Mouse (Mus musculus) neural tube, embryonic 14.5 days (tissue): ENCODE results near the gene Emc9. TPM values are rescaled to one million over a fixed set of nuclear protein-coding genes. Genes with fewer than 3 reads are reported as not detected.
A peak's percentile ranks its signal among the peaks of the same experiment; 100 is the strongest.

Experiments
- ATAC-seq: fragments of 200-750 bp; cut with Nextera tagmentation; 2 replicates; pipeline ENCODE4 v1.8.0; 2017; ENCODE audit warnings: low read depth, mild to moderate bottlenecking, moderate TSS enrichment, moderate library complexity
- H3K27ac ChIP-seq: fragments of 300-500 bp; sonication (generic); 2 replicates; pipeline ENCODE4 v1.5.1; 2014; ENCODE audit warnings: low read depth, mild to moderate bottlenecking, control low read depth, low read length, moderate library complexity, mixed read lengths
- H3K27me3 ChIP-seq: fragments of 300-500 bp; sonication (generic); 2 replicates; pipeline ENCODE4 v1.6.1; 2014; ENCODE audit warnings: low read length; ENCODE audit not compliant: control insufficient read depth, insufficient read depth
- H3K36me3 ChIP-seq: fragments of 300-500 bp; sonication (generic); 2 replicates; pipeline ENCODE4 v1.6.1; 2014; ENCODE audit warnings: low read length, mixed read lengths; ENCODE audit not compliant: control insufficient read depth, insufficient read depth
- H3K4me1 ChIP-seq: fragments of 300-500 bp; sonication (generic); 2 replicates; pipeline ENCODE4 v1.6.1; 2014; ENCODE audit warnings: low read length; ENCODE audit not compliant: control insufficient read depth, insufficient read depth
- H3K4me2 ChIP-seq: fragments of 300-500 bp; sonication (generic); 2 replicates; pipeline ENCODE4 v1.6.1; 2014; ENCODE audit warnings: mild to moderate bottlenecking, low read depth, low read length, control low read depth
- H3K4me3 ChIP-seq: fragments of 300-500 bp; sonication (generic); 2 replicates; pipeline ENCODE4 v1.5.1; 2014; ENCODE audit warnings: low read depth, low read length, control low read depth, mixed read lengths
- H3K9ac ChIP-seq: fragments of 300-500 bp; sonication (generic); replicated peaks from 2 replicates; pipeline ENCODE4 v1.6.1; 2014; ENCODE audit warnings: low read depth, mild to moderate bottlenecking, control low read depth, low read length, mixed read lengths
- H3K9me3 ChIP-seq: fragments of 300-500 bp; sonication (generic); 2 replicates; pipeline ENCODE4 v1.6.1; 2016; ENCODE audit warnings: low read length; ENCODE audit not compliant: control insufficient read depth
- WGBS: fragments of 180-500 bp; shearing (Covaris S2); extraction: QIAGEN DNeasy Blood & Tissue Kit; methylation state at CpG from one replicate; pipeline ENCODE4 v1.1.7; 2014; 5-methylcytosine and 5-hydroxymethylcytosine counted together
- polyA plus RNA-seq: library from polyadenylated mRNA; unstranded; fragments of >200 nt; fragmentation: Nextera tagmentation; extraction: Ambion mirVana; gene quantifications from 2 replicates; pipeline ENCODE4 v1.2.1, GENCODE M21; 2014

The Emc9 gene
- polyA plus RNA-seq, 1 experiment from 2014 or later: 48.8 TPM

DNA sequence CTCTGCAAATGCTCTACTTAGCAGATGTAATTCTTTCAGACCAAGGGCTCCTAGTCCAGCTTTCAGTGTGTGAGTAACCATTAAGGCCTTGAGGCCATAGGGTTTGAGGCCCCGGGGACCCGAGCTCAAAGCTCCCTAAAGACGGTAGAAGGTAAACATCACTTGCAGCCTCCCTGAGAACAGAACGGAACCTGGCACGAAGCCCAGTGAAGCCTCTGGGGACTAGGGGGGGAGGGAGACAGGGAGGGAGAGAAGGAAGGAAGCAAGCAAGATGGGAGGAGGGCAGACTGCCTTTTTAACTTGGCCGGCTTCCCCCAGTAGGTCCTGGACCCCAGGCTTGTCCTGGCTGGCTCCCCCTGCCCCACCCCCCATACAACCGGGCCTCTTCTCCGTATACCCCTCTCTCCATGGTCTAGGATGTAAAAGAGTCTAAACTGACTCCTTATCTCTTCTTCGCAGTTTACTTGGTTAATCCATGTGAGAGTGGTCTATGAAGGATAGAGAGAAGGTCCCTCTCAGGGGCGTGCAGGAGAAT is 44.2 kb downstream of the Emc9 start:
- H3K36me3 ChIP-seq: no peaks in the 10 kb centered on the region
- peak; percentile 61 for ATAC-seq
- WGBS: 7% methylated on average over 9 of the region's 10 CpGs

DNA sequence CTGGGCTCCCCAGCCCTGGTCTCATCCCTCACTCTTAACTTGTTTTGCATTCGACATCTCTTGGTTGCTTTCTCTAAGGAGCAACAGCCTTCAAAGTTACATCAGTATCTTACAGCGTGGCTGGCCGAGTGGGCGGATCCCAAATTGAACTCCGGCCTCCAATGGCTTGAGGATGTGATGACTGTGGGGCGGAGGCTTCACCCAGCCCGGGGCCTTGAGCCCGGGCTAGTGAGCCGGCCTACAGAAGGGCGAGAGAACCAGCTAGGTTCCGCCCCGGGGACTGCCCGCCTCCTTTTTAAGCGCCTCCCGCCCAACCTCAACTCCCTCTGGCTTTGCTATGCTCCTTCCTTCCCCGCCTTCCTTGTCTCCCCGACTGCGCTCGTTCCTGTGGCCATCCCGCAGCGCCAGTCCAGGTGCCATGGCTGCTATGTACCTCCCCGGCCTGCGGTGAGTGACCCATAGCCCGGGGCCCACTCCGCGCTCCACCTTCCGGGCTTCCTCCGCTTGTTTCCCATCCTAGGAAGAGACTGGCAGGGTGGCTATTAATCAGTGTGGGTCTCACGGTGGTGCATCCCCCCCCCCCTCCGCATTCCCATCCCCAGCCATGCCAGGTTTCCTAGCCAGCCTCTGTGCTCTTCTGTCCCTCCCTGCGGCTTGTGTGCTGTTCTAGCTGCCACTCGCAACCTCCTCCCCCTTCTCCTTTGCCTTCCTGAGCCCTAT is 44.9 kb downstream of the Emc9 start, which contains the start of gene Pck2:
TSS of gene Pck2 (plus strand) at position 200 of the 720 bp plus-strand sequence.
- under 1% methylated on average over 32 of the region's 32 CpGs for WGBS
- Histone ChIP-seq H3K27me3 (no peaks in the 10 kb centered on the region), H3K36me3 (no peaks in the 10 kb centered on the region), H3K27ac (peak within 1 kb of the TSS; percentile 88), H3K9me3 (no peaks in the 10 kb centered on the region), H3K4me2 (peak within 1 kb of the TSS; percentile 77), H3K4me1 (peaks cover 20% of the 10 kb centered on the region), H3K9ac (peak within 1 kb of the TSS; percentile 60), H3K4me3 (peak within 1 kb of the TSS; percentile 47)
- ATAC-seq: peak; percentile 87

More for the DNA sequence above, 44.2 kb downstream of the Emc9 start:
- H3K9ac ChIP-seq: peak overlapping the region; percentile 60
- H3K4me3 ChIP-seq: peak overlapping the region; percentile 47
- H3K9me3 ChIP-seq: no peaks in the 10 kb centered on the region
- no peaks in the 10 kb centered on the region for H3K27me3 ChIP-seq
- H3K4me2 ChIP-seq: peak overlapping the region; percentile 77
- H3K4me1 ChIP-seq: peaks cover 20% of the 10 kb centered on the region
- peak overlapping the region; percentile 88 for H3K27ac ChIP-seq

DNA sequence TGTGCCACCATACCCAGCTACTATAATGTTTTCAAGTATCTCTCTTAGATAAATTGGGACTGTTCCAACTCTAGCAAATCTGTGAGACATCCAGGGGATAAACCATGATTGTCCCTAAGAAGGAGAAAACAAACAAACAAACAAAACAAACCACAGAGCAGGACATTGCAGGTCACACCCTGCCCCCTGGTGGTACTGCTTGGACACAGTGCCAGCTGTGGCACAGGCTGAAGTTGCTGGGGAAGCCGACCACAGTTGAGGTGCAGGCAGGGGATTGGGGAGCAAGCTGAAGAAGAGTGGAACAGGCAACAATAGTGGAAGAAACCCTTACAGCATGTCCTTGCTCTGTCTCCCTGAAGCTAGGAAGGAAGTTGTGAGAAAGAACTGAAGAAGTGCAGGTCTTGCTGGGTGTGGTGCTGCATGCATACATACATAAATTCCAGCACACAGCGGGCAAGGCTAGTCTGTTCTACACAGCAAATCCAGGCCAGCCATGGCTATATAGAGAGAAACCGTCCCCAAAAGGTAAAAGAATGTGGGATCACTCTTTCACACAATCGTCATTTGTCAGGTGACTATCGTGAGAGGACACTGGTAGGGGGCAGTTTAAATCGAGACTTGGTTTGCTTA is 48.9 kb downstream of the Emc9 start:
- H3K9ac ChIP-seq: no peak overlapping the region
- H3K4me2 ChIP-seq: no peak overlapping the region
- H3K4me3 ChIP-seq: no peak overlapping the region
- no peaks in the 10 kb centered on the region for H3K36me3 ChIP-seq
- 44% methylated on average over 6 of the region's 6 CpGs for WGBS
- H3K27me3 ChIP-seq: no peaks in the 10 kb centered on the region
- H3K9me3 ChIP-seq: no peaks in the 10 kb centered on the region
- no peak overlapping the region for H3K27ac ChIP-seq
- no peak for ATAC-seq
- H3K4me1 ChIP-seq: peaks cover 13% of the 10 kb centered on the region

Other genes starting within 250 kb of the Emc9 start
- gene Dhrs4, start 106.5 kb downstream of the Emc9 start, polyA plus RNA-seq: 7.6 and 16.7 TPM in 2 replicates
- 28.5 and 46.2 TPM in 2 replicates for gene Carmil3, start 94.7 kb downstream of the Emc9 start, polyA plus RNA-seq
- gene Cpne6, start 74.9 kb downstream of the Emc9 start, polyA plus RNA-seq: 13.3 and 16.3 TPM in 2 replicates
- 0.13 and 0.20 TPM in 2 replicates for gene Nrl, start 60.3 kb downstream of the Emc9 start, polyA plus RNA-seq
- 17.6 and 19.5 TPM in 2 replicates for gene Pck2, start 45.0 kb downstream of the Emc9 start, polyA plus RNA-seq
- gene Dcaf11, start 25.3 kb downstream of the Emc9 start, polyA plus RNA-seq: 112 and 114 TPM in 2 replicates
- gene A730061H03Rik, start 24.9 kb downstream of the Emc9 start, polyA plus RNA-seq: 1.5 TPM in 1 of 2 replicates, not detected in the other
- 0.58 TPM in 1 of 2 replicates, not detected in the other for gene Fitm1, start 9.7 kb downstream of the Emc9 start, polyA plus RNA-seq
- gene Psme1, start 7.2 kb downstream of the Emc9 start, polyA plus RNA-seq: 200 and 226 TPM in 2 replicates
- 162 and 184 TPM in 2 replicates for gene Psme2, start 5.8 kb upstream of the Emc9 start, polyA plus RNA-seq
- 12.3 and 18.8 TPM in 2 replicates for gene Rnf31, start 6.4 kb upstream of the Emc9 start, polyA plus RNA-seq
- gene Irf9, start 18.3 kb upstream of the Emc9 start, polyA plus RNA-seq: 6.6 and 8.6 TPM in 2 replicates
- gene Rec8, start 32.7 kb upstream of the Emc9 start, polyA plus RNA-seq: 7.0 and 9.3 TPM in 2 replicates
- 109 and 110 TPM in 2 replicates for gene Ipo4, start 50.7 kb upstream of the Emc9 start, polyA plus RNA-seq
- gene Gm49378, start 52.6 kb upstream of the Emc9 start, polyA plus RNA-seq: 2.9 TPM in 2 replicates
- 55.9 and 66.9 TPM in 2 replicates for gene Tm9sf1, start 58.5 kb upstream of the Emc9 start, polyA plus RNA-seq
- 0.24 TPM in 1 of 2 replicates, not detected in the other for gene Tssk4, start 64.9 kb upstream of the Emc9 start, polyA plus RNA-seq
- gene Mdp1, start 75.2 kb upstream of the Emc9 start, polyA plus RNA-seq: 69.0 and 75.5 TPM in 2 replicates
- gene Gmpr2, start 86.6 kb upstream of the Emc9 start, polyA plus RNA-seq: 42.5 and 43.7 TPM in 2 replicates
- gene Nedd8, start 86.8 kb upstream of the Emc9 start, polyA plus RNA-seq: 550 and 603 TPM in 2 replicates
- 28.3 and 28.6 TPM in 2 replicates for gene Tinf2, start 96.5 kb upstream of the Emc9 start, polyA plus RNA-seq
- gene Tgm1, start 128.6 kb upstream of the Emc9 start, polyA plus RNA-seq: 0.11 and 0.33 TPM in 2 replicates
- 47.1 and 59.2 TPM in 2 replicates for gene Rabggta, start 137.0 kb upstream of the Emc9 start, polyA plus RNA-seq
- gene Dhrs1, start 160.4 kb upstream of the Emc9 start, polyA plus RNA-seq: 73.6 and 75.5 TPM in 2 replicates
- gene Nop9, start 160.4 kb upstream of the Emc9 start, polyA plus RNA-seq: 27.4 and 30.1 TPM in 2 replicates
- gene Cideb, start 173.2 kb upstream of the Emc9 start, polyA plus RNA-seq: not detected in 2 replicates
- gene Ltb4r2, start 176.1 kb upstream of the Emc9 start, polyA plus RNA-seq: 0.27 and 0.59 TPM in 2 replicates
- 0.19 and 0.24 TPM in 2 replicates for gene Ltb4r1, start 180.7 kb upstream of the Emc9 start, polyA plus RNA-seq
- 1.9 and 3.9 TPM in 2 replicates for gene Adcy4, start 198.8 kb upstream of the Emc9 start, polyA plus RNA-seq
- gene Ripk3, start 203.6 kb upstream of the Emc9 start, polyA plus RNA-seq: 1.9 and 2.2 TPM in 2 replicates
- 5.5 and 10.4 TPM in 2 replicates for gene Nfatc4, start 237.8 kb upstream of the Emc9 start, polyA plus RNA-seq